Mouse (Mus musculus) CH12.LX (cell line): Measurements from ENCODE around the gene 2010300C02Rik. TPM values are rescaled to one million over a fixed set of nuclear protein-coding genes. Genes with fewer than 3 reads are reported as not detected.

ENCODE experiments used
- DNase-seq: peaks from one replicate; pipeline ENCODE4 v3.0.0-alpha.2; 2013; ENCODE audit errors: extremely low read depth
- H3K27ac ChIP-seq: 2 replicates; pipeline ENCODE4 v1.5.1; 2012; ENCODE audit warnings: low read depth, mild to moderate bottlenecking, control low read depth, moderate library complexity; ENCODE audit not compliant: insufficient read depth
- H3K27me3 ChIP-seq: replicated peaks from 2 replicates; pipeline ENCODE3; 2012; ENCODE audit warnings: inconsistent platforms
- H3K36me3 ChIP-seq, 2 experiments: replicated peaks in 1 of 2; 2 replicates each; pipeline versions ENCODE3 to v1.6.1; 2012; ENCODE audit warnings: inconsistent platforms in 1 of 2, low read length in 1 of 2, mild to moderate bottlenecking in 1 of 2, mixed read lengths in 1 of 2, moderate library complexity in 1 of 2; ENCODE audit not compliant: control insufficient read depth in 1 of 2, insufficient read depth in 1 of 2
- H3K4me1 ChIP-seq, 2 experiments: 2 replicates each; pipeline ENCODE4 v1.6.1; 2012; ENCODE audit warnings: inconsistent platforms in 1 of 2, moderate library complexity in 1 of 2; ENCODE audit not compliant: insufficient read depth in 2 of 2, control insufficient read depth in 1 of 2
- H3K4me2 ChIP-seq: 2 replicates; pipeline ENCODE4 v1.6.1; 2012; ENCODE audit warnings: low read depth, mild to moderate bottlenecking, control low read depth; ENCODE audit not compliant: poor library complexity, insufficient read depth, severe bottlenecking
- H3K4me3 ChIP-seq, 3 experiments: fragments of 150-350 bp in 1 of 3; sonication (generic) in 1 of 3; replicated peaks in 1 of 3; 2 replicates each; pipeline versions ENCODE3 to v1.5.1; 2011 to 2012; ENCODE audit warnings: low read depth in 2 of 3, low read length in 2 of 3, mild to moderate bottlenecking in 2 of 3, moderate library complexity in 2 of 3, control low read depth in 1 of 3, improper control_type of control experiment in 1 of 3, inconsistent platforms in 1 of 3, mixed read lengths in 1 of 3; ENCODE audit not compliant: poor library complexity in 1 of 3
- H3K79me2 ChIP-seq: replicated peaks from 2 replicates; pipeline ENCODE4 v1.6.1; 2012; ENCODE audit warnings: mild to moderate bottlenecking, moderate library complexity; ENCODE audit not compliant: control insufficient read depth, poor library complexity, insufficient read depth, severe bottlenecking; ENCODE audit errors: extremely low read depth
- H3K9ac ChIP-seq: 2 replicates; pipeline ENCODE4 v1.6.1; 2012; ENCODE audit warnings: low read depth, mild to moderate bottlenecking, control low read depth, moderate library complexity; ENCODE audit not compliant: insufficient read depth
- H3K9me3 ChIP-seq: replicated peaks from 2 replicates; pipeline ENCODE3; 2012; ENCODE audit warnings: low read length, inconsistent platforms, mixed read lengths
- BHLHE40 ChIP-seq: IDR thresholded peaks from 2 replicates; pipeline ENCODE4 v1.6.1; 2011; ENCODE audit warnings: mild to moderate bottlenecking, low read depth, low read length, improper control_type of control experiment
- CHD2 ChIP-seq: IDR thresholded peaks from 2 replicates; pipeline ENCODE4 v1.6.1; 2011; ENCODE audit warnings: low read length, improper control_type of control experiment
- GABPA ChIP-seq: IDR thresholded peaks from 2 replicates; pipeline ENCODE4 v1.6.1; 2012; ENCODE audit warnings: low read depth, low read length, improper control_type of control experiment, inconsistent platforms; ENCODE audit not compliant: insufficient replicate concordance
- HCFC1 ChIP-seq: IDR thresholded peaks from 2 replicates; pipeline ENCODE4 v1.6.1; 2012; ENCODE audit warnings: low read depth, mild to moderate bottlenecking, inconsistent platforms, low read length, improper control_type of control experiment
- JUN ChIP-seq: IDR thresholded peaks from 2 replicates; pipeline ENCODE4 v1.6.1; 2011; ENCODE audit warnings: low read depth, mild to moderate bottlenecking, low read length, improper control_type of control experiment, moderate library complexity; ENCODE audit not compliant: insufficient read depth
- JUND ChIP-seq: conservative IDR thresholded peaks from 2 replicates; pipeline ENCODE4 v1.6.1; 2011; ENCODE audit warnings: low read depth, low read length, improper control_type of control experiment
- MEF2A ChIP-seq: IDR thresholded peaks from 2 replicates; pipeline ENCODE4 v1.6.1; 2014; ENCODE audit warnings: low read depth, mild to moderate bottlenecking, inconsistent platforms, low read length, improper control_type of control experiment, borderline replicate concordance
- MXI1 ChIP-seq: IDR thresholded peaks from 2 replicates; pipeline ENCODE4 v1.6.1; 2011; ENCODE audit warnings: mild to moderate bottlenecking, low read depth, low read length, improper control_type of control experiment
- NELFE ChIP-seq: IDR thresholded peaks from 2 replicates; pipeline ENCODE4 v1.6.1; 2011; ENCODE audit warnings: low read depth, low read length, improper control_type of control experiment
- NRF1 ChIP-seq: IDR thresholded peaks from 2 replicates; pipeline ENCODE4 v1.6.1; 2014; ENCODE audit warnings: low read depth, mild to moderate bottlenecking, inconsistent platforms, low read length, improper control_type of control experiment, moderate library complexity
- POLR2A ChIP-seq: IDR thresholded peaks from 2 replicates; pipeline ENCODE4 v1.6.1; 2011; ENCODE audit warnings: low read depth, mild to moderate bottlenecking, improper control_type of control experiment, low read length
- POLR2AphosphoS2 ChIP-seq: IDR thresholded peaks from 2 replicates; pipeline ENCODE4 v1.6.1; 2011; ENCODE audit warnings: low read depth, low read length, improper control_type of control experiment
- RAD21 ChIP-seq: IDR thresholded peaks from 2 replicates; pipeline ENCODE4 v1.6.1; 2011; ENCODE audit warnings: low read depth, mild to moderate bottlenecking, low read length, improper control_type of control experiment, moderate library complexity
- SIN3A ChIP-seq: IDR thresholded peaks from 2 replicates; pipeline ENCODE4 v1.6.1; 2012; ENCODE audit warnings: low read length, improper control_type of control experiment, inconsistent platforms
- SMC3 ChIP-seq: IDR thresholded peaks from 2 replicates; pipeline ENCODE4 v1.6.1; 2011; ENCODE audit warnings: low read depth, low read length, improper control_type of control experiment
- TCF12 ChIP-seq: IDR thresholded peaks from 2 replicates; pipeline ENCODE4 v1.6.1; 2014; ENCODE audit warnings: low read depth, mild to moderate bottlenecking, inconsistent platforms, low read length, improper control_type of control experiment
- UBTF ChIP-seq: IDR thresholded peaks from 2 replicates; pipeline ENCODE4 v1.6.1; 2012; ENCODE audit warnings: low read depth, mild to moderate bottlenecking, inconsistent platforms, low read length, improper control_type of control experiment, moderate library complexity
- USF1 ChIP-seq: IDR thresholded peaks from 2 replicates; pipeline ENCODE4 v1.6.1; 2014; ENCODE audit warnings: low read depth, mild to moderate bottlenecking, inconsistent platforms, low read length, improper control_type of control experiment
- ZC3H11A ChIP-seq: IDR thresholded peaks from 2 replicates; pipeline ENCODE4 v1.6.1; 2012; ENCODE audit warnings: low read depth, mild to moderate bottlenecking, inconsistent platforms, low read length, improper control_type of control experiment
- ZKSCAN1 ChIP-seq: IDR thresholded peaks from 2 replicates; pipeline ENCODE4 v1.6.1; 2012; ENCODE audit warnings: low read depth, inconsistent platforms, low read length, improper control_type of control experiment, borderline replicate concordance
- ZNF384 ChIP-seq: IDR thresholded peaks from 2 replicates; pipeline ENCODE4 v1.6.1; 2012; ENCODE audit warnings: low read depth, low read length, improper control_type of control experiment, inconsistent platforms
- dilution Hi-C: fragments of 300-500 bp; cut with MboI; formaldehyde crosslinking; loops from 2 replicates; pipeline ENCODE4 v1.14.3; 2020; ENCODE audit warnings: low sequenced_read_pairs; ENCODE audit not compliant: extremely low pct_unique_long_range_greater_than_20kb, extremely low pct_ligation_motif_present
- in situ Hi-C: fragments of 300-500 bp; cut with MboI; formaldehyde crosslinking; loops from 3 replicates; pipeline ENCODE4 v1.14.3; 2019; ENCODE audit warnings: low sequenced_read_pairs, low pct_ligation_motif_present, low pct_unique_long_range_greater_than_20kb, mixed read lengths
- polyA plus RNA-seq: library from polyadenylated mRNA; unstranded; fragments of >175 nt; gene quantifications from 2 replicates; pipeline ENCODE4 v1.2.1, GENCODE M21; 2012; ENCODE audit warnings: low read depth; ENCODE audit not compliant: insufficient read length
- total RNA-seq, 2 experiments: library from RNA; depleted of rRNA; stranded (reverse); fragments of 300-350 nt in 1 of 2; fragments of >200 nt in 1 of 2; gene quantifications; 2 replicates each; pipeline ENCODE4 v1.2.3; 2012 to 2014

2010300C02Rik gene
- total and polyA plus RNA-seq, 3 experiments: 0.08 to 0.25 (median 0.09) TPM

- Histone ChIP-seq H3K4me2 (no peak overlapping the region), H3K79me2 (no peaks in the 10 kb centered on the region), H3K4me3 (no peak overlapping the region), H3K27ac (no peak overlapping the region), H3K9ac (no peak overlapping the region), H3K4me1 (peaks cover 3 to 10% of the 10 kb centered on the region in 2 experiments), H3K9me3 (no peaks in the 10 kb centered on the region), H3K27me3 (no peaks in the 10 kb centered on the region), H3K36me3 (no peaks in the 10 kb centered on the region)
- DNase-seq: no peak
- dilution Hi-C loops (no loop called here), in situ Hi-C loops (loop anchor here (25.0 kb wide), 1 partner anchor 857 kb away; no protein-coding TSS in a partner anchor)
- TF ChIP-seq ZC3H11A (no peak), SIN3A (no peak), SMC3 (no peak), MXI1 (no peak), NRF1 (no peak), JUN (no peak), NELFE (no peak), USF1 (no peak), JUND (no peak), BHLHE40 (no peak), ZNF384 (no peak), POLR2AphosphoS2 (no peak), RAD21 (no peak), GABPA (no peak), TCF12 (no peak)
These were observed 76.0 kb downstream of the 2010300C02Rik start for GRCm38 (mm10) chr1:37643794-37644365.

DNA sequence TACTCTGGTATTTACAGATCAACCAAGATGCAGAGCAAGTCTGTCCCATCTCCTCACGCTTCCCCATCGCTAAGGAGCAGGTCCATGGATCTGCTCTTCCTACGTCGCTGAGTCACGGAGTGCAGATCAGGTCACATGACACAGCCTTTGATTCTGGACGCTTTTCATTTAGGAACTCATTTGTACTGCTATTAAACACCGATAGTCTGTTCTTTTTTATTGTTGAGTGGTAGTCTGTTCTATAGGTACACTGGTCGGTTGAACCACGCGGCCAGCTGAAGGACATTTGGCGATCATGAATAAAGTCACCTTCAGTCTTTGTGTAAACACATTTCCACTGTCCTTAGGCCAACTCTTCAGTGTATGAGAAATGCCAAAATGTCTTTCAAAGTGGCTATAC, 78.5 kb downstream of the 2010300C02Rik start:
- DNase-seq: no peak
- no peaks in the 10 kb centered on the region for H3K9me3 ChIP-seq
- no peak overlapping the region for H3K27ac ChIP-seq
- dilution Hi-C loops (no loop called here), in situ Hi-C loops (loop anchor here (25.0 kb wide), 1 partner anchor 854 kb away; no protein-coding TSS in a partner anchor)
- no peaks in the 10 kb centered on the region for H3K79me2 ChIP-seq
- H3K4me1 ChIP-seq: peaks cover 3 to 14% of the 10 kb centered on the region in 2 experiments
- no peaks in the 10 kb centered on the region for H3K27me3 ChIP-seq
- TF ChIP-seq ZKSCAN1 (no peak), UBTF (no peak), CHD2 (no peak), ZC3H11A (no peak), POLR2A (no peak), POLR2AphosphoS2 (no peak), HCFC1 (no peak), MXI1 (no peak), MEF2A (no peak)
- H3K36me3 ChIP-seq: no peaks in the 10 kb centered on the region
- H3K9ac ChIP-seq: no peak overlapping the region
- H3K4me2 ChIP-seq: no peak overlapping the region
- H3K4me3 ChIP-seq: no peak overlapping the region
